ENCODE assay signal across 12 mouse cellular contexts in genomic region chr11:22832600-22832999, GRCm38 (mm10).
"Had no signal": no experiment of that assay in that cellular context is flagged by ENCODE, and none has a peak within 500 bp of the region (broad histone marks: within the 10 kb centered on the region; RNA-seq: fewer than 3 reads in every experiment).

No protein-coding gene starts in this region.

- H3K4me3 ChIP-seq: layer of hippocampus, adult 2 months; limb, embryonic 13.5 days; liver, embryonic 13.5 days; midbrain, embryonic 12.5 days had no signal

- ATAC-seq: midbrain, embryonic 16.5 days had no signal

- H3K36me3 ChIP-seq: midbrain, embryonic 12.5 days had no signal

- H3K9me3 ChIP-seq: limb, embryonic 13.5 days; liver, embryonic 13.5 days; midbrain, embryonic 12.5 days had no signal

- DNase-seq: kidney, adult 9 months; kidney, postnatal 36 days; left cerebral cortex, postnatal 4 days; liver, embryonic 13.5 days; lung, adult 18-20 months; thymus, postnatal 14 days had no signal

- H3K27me3 ChIP-seq: limb, embryonic 13.5 days; liver, embryonic 13.5 days; midbrain, embryonic 12.5 days had no signal

- H3K27ac ChIP-seq: kidney, postnatal 0 days; layer of hippocampus, adult 2 months; limb, embryonic 13.5 days; liver, embryonic 13.5 days; midbrain, embryonic 12.5 days; stomach, postnatal 0 days had no signal

- H3K9ac ChIP-seq: limb, embryonic 13.5 days; liver, embryonic 13.5 days; midbrain, embryonic 12.5 days had no signal

- H3K4me2 ChIP-seq: limb, embryonic 13.5 days; liver, embryonic 13.5 days; midbrain, embryonic 12.5 days had no signal

- H3K4me1 ChIP-seq: midbrain, embryonic 12.5 days had no signal
